Mouse (Mus musculus) thymus, postnatal 4 days (tissue): ENCODE results near the gene Zcwpw1.

ENCODE experiments used
- DNase-seq: peaks from one replicate; pipeline ENCODE4 v3.0.0; 2021

Zcwpw1 gene

DNA sequence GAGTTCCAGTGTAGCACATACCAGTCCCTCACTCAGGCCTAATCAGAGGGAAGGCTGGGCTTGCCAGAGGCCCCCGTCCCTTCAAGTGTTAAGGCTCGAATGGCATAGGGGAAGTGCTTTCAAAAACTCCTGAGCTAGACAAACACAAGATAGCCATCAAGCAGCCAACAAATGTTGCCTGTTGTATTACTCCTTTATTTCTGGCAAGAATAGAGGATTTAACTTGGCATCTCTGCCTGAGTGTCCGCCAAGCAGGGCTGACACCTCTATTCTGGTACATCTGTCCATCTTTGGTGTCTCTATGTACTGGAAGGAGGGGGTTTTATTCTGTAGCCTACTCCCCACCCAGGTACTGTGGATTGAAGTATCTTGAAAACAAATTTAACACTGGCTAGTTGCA lies 31.5 kb upstream of the Zcwpw1 start:
- no peak for DNase-seq

- DNase-seq: peak; percentile 92
These were observed 30.5 kb upstream of the Zcwpw1 start for GRCm38 (mm10) chr5:137756882-137757661.

DNA sequence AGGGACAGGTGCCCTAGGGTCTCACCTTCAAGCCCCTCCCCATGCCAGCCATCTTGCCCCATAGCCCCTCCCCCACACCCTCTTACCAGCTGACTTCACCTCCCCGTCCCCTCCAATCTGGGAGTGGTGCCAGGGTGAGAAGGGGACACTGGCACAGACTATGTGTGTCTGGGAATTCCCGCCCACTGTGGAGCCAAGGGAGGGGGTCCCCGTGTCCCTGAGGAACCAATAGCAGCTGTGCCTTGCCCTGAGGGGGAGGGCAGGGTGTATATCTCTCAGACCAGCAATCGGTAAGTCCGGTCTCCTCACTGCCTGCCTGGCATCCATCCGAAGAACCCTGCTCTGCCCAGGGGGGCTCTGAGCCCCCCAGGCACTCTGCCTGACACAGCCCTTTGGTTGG lies 29.7 kb upstream of the Zcwpw1 start:
- DNase-seq: no peak

DNA sequence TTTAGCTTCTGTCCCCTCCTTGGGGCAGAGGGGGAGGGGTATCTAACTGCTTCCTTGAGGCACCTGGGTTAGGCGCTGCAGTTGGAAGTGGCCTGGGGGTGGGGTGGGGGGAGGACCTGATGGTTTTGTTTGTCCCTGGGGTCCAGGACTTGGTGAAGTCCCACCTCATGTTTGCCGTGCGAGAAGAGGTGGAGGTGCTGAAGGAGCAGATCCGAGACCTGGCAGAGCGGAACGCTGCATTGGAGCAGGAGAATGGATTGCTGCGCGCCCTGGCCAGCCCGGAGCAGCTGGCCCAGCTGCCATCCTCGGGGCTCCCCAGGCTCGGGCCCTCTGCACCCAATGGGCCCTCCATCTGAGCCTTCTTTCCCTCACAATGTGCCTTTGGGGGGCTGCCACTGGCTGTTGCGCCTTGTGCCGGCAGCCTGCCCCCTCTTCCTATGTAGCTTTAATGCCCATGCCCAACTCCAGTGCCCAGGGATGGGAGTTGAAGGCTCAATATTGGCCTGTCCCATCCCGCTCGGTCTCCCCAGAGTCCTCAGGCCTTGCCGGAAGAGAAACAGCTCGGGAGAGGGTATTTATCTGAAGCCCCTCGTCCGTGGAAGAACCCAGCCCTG lies 28.6 kb upstream of the Zcwpw1 start:
- no peak for DNase-seq

- peak; percentile 88 for DNase-seq
These were observed 27.6 kb upstream of the Zcwpw1 start for GRCm38 (mm10) chr5:137759971-137760412.

DNA sequence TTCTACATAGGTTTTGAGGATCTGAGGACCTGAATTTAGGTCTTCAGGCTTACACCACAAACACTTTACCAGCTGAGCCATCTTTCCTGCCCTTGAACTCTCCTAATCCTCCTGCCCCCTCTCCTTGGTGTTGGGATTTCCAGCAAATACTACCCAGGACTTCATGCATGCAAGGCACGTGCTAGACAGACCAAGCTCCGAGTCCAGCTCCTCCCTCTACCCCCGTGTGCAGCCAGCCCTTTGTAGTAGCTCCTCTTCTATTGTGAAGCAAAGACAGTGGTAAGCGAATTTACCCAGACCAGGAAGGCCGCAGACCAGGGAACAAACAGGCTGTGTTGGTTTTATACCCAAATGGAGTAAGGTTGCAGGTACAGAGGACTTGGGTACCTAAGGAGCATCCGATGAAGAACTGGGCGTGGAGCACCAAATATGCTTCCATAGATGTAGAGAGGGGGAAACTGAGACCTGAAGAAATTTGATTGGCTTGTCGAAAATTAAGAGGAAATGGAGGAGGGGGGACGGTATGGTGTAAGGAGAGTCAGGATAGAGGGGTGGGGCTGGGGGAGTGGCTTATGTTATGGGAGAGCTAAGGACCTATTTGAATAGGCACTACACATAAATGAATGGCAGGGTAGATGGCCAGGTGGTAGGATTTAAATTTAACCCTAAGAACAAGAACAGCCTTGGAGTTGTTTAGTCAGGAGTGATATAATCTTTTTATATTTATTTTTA lies 22.8 kb upstream of the Zcwpw1 start:
- DNase-seq: no peak

GRCm38 (mm10) chr5:137766270-137766669 lies 21.3 kb upstream of the Zcwpw1 start:
- no peak for DNase-seq

DNA sequence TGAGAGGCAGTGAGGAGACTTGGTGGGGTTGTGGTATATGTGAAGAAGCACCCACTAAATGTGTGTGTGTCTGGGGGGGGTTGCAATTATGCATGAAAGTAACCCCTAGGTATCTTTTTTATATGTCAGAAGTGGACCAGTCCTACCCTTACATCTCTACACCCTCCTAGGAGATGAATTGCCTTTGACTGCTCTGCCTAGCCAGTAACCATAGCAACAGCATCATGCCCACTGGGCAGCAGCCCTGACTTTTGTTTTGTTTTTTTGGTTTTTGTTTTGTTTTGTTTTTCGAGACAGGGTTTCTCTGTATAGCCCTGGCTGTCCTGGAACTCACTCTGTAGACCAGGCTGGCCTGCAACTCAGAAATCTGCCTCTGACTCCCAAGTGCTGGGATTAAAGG lies 19.1 kb upstream of the Zcwpw1 start:
- no peak for DNase-seq

- peak; percentile 62 for DNase-seq
These were observed 16.9 kb upstream of the Zcwpw1 start for GRCm38 (mm10) chr5:137770709-137771108.

DNA sequence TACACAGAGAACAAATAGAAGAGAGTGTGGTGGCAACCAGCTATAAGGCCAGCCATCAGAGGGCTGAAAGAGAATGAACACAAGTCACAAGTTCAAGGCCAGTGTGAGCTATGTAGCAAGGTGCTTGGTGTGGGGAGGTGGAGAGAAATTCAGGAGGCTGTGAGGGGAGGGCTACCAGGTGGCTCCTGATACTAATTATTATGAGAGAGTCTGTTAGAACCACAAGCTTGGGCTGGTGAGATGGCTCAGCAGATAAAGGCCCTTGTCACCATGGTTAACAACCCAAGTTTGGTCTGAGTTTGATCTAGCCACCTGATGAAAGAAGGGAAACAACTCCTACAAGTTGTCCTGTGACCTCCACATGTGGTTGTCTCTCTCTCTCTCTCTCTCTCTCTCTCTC lies 14.8 kb upstream of the Zcwpw1 start:
- no peak for DNase-seq

GRCm38 (mm10) chr5:137775587-137776290 lies 11.9 kb upstream of the Zcwpw1 start:
- no peak for DNase-seq

DNA sequence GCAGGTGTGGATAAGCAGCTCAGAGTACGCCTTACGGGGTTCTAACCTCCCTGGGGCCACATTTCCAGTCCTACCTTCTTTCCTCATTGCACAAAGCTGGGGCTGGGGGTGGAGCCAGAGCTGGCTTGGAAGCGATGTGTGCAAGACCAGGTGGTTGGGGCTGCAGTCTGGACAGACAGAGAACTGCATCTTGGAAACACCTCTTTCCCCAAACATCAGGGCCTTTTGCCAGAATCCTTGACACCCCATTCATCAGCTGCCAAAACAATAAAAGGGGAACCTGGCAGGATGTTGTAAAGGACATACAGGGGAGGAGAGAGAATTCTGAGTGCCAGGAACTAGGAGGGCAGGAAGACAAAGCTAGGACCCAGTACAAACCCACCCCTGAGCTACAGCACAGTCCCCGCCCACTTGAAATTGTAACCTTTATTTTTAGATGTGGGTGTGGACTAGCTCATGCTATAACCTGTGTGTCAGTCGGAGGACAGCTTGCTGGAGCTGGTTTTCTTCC lies 11.1 kb upstream of the Zcwpw1 start:
- peak; percentile 67 for DNase-seq

DNA sequence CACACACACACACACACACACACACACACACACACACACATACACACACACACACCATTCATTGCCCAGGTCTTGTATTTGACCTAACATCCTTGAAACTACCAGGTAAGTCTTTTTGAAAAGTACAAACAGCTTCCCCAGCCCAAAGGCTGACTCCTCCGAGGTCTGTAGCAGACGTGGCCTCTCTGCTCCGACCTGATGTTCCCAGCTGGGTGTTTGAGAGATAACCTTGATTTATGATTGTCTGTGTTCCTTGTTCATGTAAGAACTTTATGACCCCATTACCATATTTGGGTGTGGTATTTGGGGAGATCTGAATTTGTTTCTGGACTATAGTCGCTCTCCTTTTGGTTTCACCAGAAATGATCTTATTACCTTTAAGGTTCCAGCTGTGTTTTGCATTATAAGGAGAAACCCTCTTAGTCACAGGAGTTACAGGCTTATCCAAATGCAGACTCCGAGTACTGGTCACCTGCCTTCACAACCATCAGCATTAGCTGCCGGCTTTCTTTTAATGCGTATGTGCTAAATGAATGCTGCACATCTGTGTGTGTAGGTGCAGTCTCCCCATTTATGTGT lies 10.2 kb upstream of the Zcwpw1 start:
- DNase-seq: no peak

DNA sequence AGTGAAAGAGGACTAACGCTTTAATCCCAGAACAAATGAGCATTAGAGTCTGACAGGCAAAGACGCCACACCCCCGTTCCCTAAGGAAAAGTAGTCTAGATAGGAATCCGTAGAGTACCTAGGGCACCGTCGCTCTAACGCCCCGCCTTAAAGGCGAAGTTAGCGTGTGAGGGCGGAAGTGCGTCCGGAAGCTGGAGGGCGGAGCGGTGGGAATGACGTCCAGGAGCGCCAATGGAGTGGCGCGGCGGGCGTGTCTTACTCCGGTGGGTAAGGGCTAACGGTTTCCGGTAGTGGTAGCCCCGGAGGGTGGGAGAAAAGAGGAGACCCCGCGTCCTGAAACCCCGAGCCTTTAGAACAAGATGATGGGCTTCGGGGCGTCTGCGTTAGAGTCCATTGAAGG lies 9.0 kb upstream of the Zcwpw1 start, which contains the start of gene Ppp1r35:
Gene Ppp1r35 (plus strand): TSS at position 215 of the 400 bp plus-strand sequence.
- peak; percentile 96 for DNase-seq

DNA sequence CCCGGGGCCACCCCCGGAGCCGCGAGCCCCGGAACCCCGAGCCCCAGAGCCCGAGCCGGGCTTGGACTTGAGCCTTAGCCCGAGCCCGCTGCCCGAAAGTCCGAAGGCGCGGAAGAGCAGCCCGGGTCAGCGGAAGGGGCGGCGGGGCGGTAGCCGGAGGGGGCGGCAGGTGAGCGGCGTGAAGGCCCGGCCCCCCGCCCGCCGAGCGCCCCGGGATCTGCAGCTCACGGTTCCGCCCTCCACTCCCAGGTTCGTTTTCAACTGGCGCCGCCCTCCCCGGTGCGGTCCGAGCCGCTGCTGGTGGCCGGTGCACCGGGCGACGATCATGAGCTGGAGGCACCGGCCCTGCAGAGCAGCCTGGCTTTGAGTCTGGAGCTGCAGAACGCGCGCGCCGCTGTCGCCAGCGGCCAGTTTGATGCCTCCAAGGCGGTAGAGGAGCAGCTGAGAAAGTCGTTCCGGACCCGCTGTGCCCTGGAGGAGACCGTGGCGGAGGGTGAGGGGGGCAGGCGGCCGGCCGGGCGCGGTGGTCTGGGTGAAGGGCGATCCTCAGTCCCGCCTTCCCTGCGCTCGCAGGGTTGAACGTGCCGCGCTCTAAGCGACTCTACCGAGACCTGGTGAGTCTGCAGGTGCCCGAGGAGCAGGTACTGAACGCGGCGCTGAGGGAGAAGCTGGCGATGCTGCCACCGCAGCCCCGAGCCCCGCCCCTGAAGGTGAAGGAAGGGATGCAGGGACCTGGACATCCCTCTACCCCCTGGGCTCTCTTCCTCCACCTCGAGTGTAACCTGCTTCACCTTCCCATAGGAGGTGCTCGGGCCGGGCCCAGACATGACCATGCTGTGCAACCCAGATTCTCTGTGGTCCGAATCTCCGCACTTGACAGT lies 8.3 kb upstream of the Zcwpw1 start:
- DNase-seq: peak; percentile 72

DNA sequence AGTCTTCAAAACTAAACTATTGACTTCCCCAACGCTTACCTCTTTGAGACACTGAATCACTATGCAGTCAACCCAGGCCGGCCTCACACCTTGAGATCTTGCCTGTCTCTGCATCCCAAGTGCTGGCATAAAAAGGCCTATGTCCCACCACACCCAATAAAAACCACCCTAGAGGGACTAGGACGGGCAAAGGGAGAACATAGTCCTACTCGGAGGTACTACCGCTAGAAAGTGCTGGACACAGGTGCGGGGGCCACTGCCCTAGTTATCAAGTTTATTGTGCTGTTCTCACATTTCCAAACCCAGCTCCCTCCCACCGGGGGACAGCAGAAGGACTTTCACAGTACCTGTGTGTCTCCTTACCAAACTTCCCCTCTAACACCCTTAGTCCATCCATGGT lies 5.9 kb upstream of the Zcwpw1 start:
- no peak for DNase-seq

- peak; percentile 23 for DNase-seq
These were observed 4.6 kb upstream of the Zcwpw1 start for GRCm38 (mm10) chr5:137782776-137783522.

- DNase-seq: no peak
These were observed 3.6 kb upstream of the Zcwpw1 start for GRCm38 (mm10) chr5:137783901-137784540.

- DNase-seq: peak; percentile 38
These were observed 3.1 kb upstream of the Zcwpw1 start for GRCm38 (mm10) chr5:137784546-137784945.
